Mouse (Mus musculus) liver, embryonic 11.5 days (tissue): Measurements from ENCODE around the gene Parp1. TPM values are rescaled to one million over a fixed set of nuclear protein-coding genes. Genes with fewer than 3 reads are reported as not detected.
"Not testable (repeated sequence)": the region's sequence is repeated elsewhere in the genome, so short reads cannot be mapped to it uniquely, and the experiment has no call there.

ENCODE experiments used
- ATAC-seq: fragments of 200-750 bp; cut with Nextera tagmentation; replicated peaks from 2 replicates; pipeline ENCODE4 v1.8.0; 2017; ENCODE audit warnings: moderate number of reproducible peaks, mild to moderate bottlenecking, moderate TSS enrichment, moderate library complexity; ENCODE audit not compliant: low FRiP score
- DNase-seq: peaks from one replicate; pipeline ENCODE4 v3.0.0-alpha.2; 2017; ENCODE audit warnings: low spot score
- H3K27ac ChIP-seq: fragments of 300-500 bp; sonication (generic); 2 replicates; pipeline ENCODE4 v1.5.1; 2014; ENCODE audit warnings: mild to moderate bottlenecking, low read depth, low read length, control low read depth
- H3K27me3 ChIP-seq: fragments of 300-500 bp; sonication (generic); replicated peaks from 2 replicates; pipeline ENCODE4 v1.6.1; 2014; ENCODE audit warnings: low read length, mixed read lengths; ENCODE audit not compliant: control insufficient read depth, insufficient read depth
- H3K36me3 ChIP-seq: fragments of 300-500 bp; sonication (generic); 2 replicates; pipeline ENCODE4 v1.6.1; 2014; ENCODE audit warnings: mild to moderate bottlenecking, low read length, moderate library complexity, mixed read lengths; ENCODE audit not compliant: control insufficient read depth, insufficient read depth
- H3K4me1 ChIP-seq: fragments of 300-500 bp; sonication (generic); replicated peaks from 2 replicates; pipeline ENCODE4 v1.6.1; 2014; ENCODE audit warnings: low read length, mixed read lengths; ENCODE audit not compliant: control insufficient read depth, insufficient read depth
- H3K4me2 ChIP-seq: fragments of 300-500 bp; sonication (generic); 2 replicates; pipeline ENCODE4 v1.6.1; 2014; ENCODE audit warnings: mild to moderate bottlenecking, control low read depth, moderate library complexity
- H3K4me3 ChIP-seq: fragments of 300-500 bp; sonication (generic); 2 replicates; pipeline ENCODE4 v1.5.1; 2014; ENCODE audit warnings: low read depth, low read length, control low read depth
- H3K9ac ChIP-seq: fragments of 300-500 bp; sonication (generic); 2 replicates; pipeline ENCODE4 v1.6.1; 2014; ENCODE audit warnings: low read depth, low read length, control low read depth
- H3K9me3 ChIP-seq: fragments of 300-500 bp; sonication (generic); 2 replicates; pipeline ENCODE4 v1.6.1; 2016; ENCODE audit warnings: low read length, inconsistent platforms, mixed read lengths; ENCODE audit not compliant: control insufficient read depth
- WGBS: fragments of 180-500 bp; shearing (Covaris S2); extraction: QIAGEN DNeasy Blood & Tissue Kit; methylation state at CpG from one replicate; pipeline ENCODE4 v1.1.7; 2014; 5-methylcytosine and 5-hydroxymethylcytosine counted together
- polyA plus RNA-seq: library from polyadenylated mRNA; unstranded; fragments of >200 nt; fragmentation: Nextera tagmentation; extraction: Ambion mirVana; gene quantifications from 2 replicates; pipeline ENCODE4 v1.2.1, GENCODE M21; 2014

The Parp1 gene
- polyA plus RNA-seq, 1 experiment from 2014 or later: 177 TPM

GRCm38 (mm10) chr1:180570181-180570580, 1.5 kb downstream of the Parp1 start:
- Histone ChIP-seq H3K4me1 (peaks cover 25% of the 10 kb centered on the region), H3K9me3 (no peaks in the 10 kb centered on the region), H3K4me2 (peak overlapping the region; percentile 92), H3K4me3 (peak overlapping the region; percentile 91), H3K27me3 (no peaks in the 10 kb centered on the region), H3K9ac (peak overlapping the region; percentile 87), H3K27ac (peak overlapping the region; percentile 35), H3K36me3 (peaks cover 15% of the 10 kb centered on the region)
- WGBS: 2% methylated on average over 5 of the region's 5 CpGs
- no peak for DNase-seq
- peak; percentile 65 for ATAC-seq

GRCm38 (mm10) chr1:180571018-180571589, 2.4 kb downstream of the Parp1 start:
- no peaks in the 10 kb centered on the region for H3K27me3 ChIP-seq
- H3K4me1 ChIP-seq: peaks cover 25% of the 10 kb centered on the region
- peak overlapping the region; percentile 43 for H3K27ac ChIP-seq
- 0 out of 2 replicates have a peak overlapping the region, but pooled peaks have one; percentile 12 for H3K9ac ChIP-seq
- 78% methylated on average over 8 of the region's 8 CpGs for WGBS
- H3K4me2 ChIP-seq: peak overlapping the region; percentile 92
- H3K4me3 ChIP-seq: peak overlapping the region; percentile 91
- no peaks in the 10 kb centered on the region for H3K9me3 ChIP-seq
- peaks cover 20% of the 10 kb centered on the region for H3K36me3 ChIP-seq
- DNase-seq: no peak
- ATAC-seq: no peak

GRCm38 (mm10) chr1:180571721-180572120, 3.0 kb downstream of the Parp1 start:
- 82% methylated on average over 6 of the region's 6 CpGs for WGBS
- peak overlapping the region; percentile 92 for H3K4me2 ChIP-seq

GRCm38 (mm10) chr1:180572154-180572553, 3.4 kb downstream of the Parp1 start:
- Histone ChIP-seq H3K9me3 (no peaks in the 10 kb centered on the region), H3K9ac (no peak overlapping the region), H3K4me1 (peaks cover 25% of the 10 kb centered on the region), H3K27ac (no peak overlapping the region), H3K4me2 (no peak overlapping the region), H3K36me3 (peaks cover 23% of the 10 kb centered on the region), H3K4me3 (no peak overlapping the region), H3K27me3 (no peaks in the 10 kb centered on the region)
- DNase-seq: no peak
- ATAC-seq: no peak
- WGBS: 82% methylated on average over 9 of the region's 9 CpGs

More at GRCm38 (mm10) chr1:180571721-180572120, 3.0 kb downstream of the Parp1 start:
- H3K9ac ChIP-seq, ATAC-seq, H3K9me3 ChIP-seq, H3K27ac ChIP-seq, H3K4me3 ChIP-seq, H3K27me3 ChIP-seq, DNase-seq: not testable (repeated sequence)
- peaks cover 20% of the 10 kb centered on the region for H3K36me3 ChIP-seq
- H3K4me1 ChIP-seq: peaks cover 25% of the 10 kb centered on the region

- Histone ChIP-seq H3K27ac (no peak overlapping the region), H3K4me3 (no peak overlapping the region), H3K27me3 (no peaks in the 10 kb centered on the region), H3K4me1 (peaks cover under 1% of the 10 kb centered on the region), H3K9ac (no peak overlapping the region), H3K9me3 (no peaks in the 10 kb centered on the region), H3K36me3 (peaks cover 59% of the 10 kb centered on the region), H3K4me2 (no peak overlapping the region)
- ATAC-seq (no peak), DNase-seq (no peak)
- WGBS: 88% methylated on average over 3 of the region's 3 CpGs
These were observed 7.8 kb downstream of the Parp1 start for GRCm38 (mm10) chr1:180576524-180576923.

- H3K4me2 ChIP-seq: no peak overlapping the region
- no peak for DNase-seq
- H3K27me3 ChIP-seq: no peaks in the 10 kb centered on the region
- H3K4me1 ChIP-seq: no peaks in the 10 kb centered on the region
- H3K27ac ChIP-seq: no peak overlapping the region
- H3K9ac ChIP-seq: no peak overlapping the region
- WGBS: 80% methylated on average over 4 of the region's 4 CpGs
- ATAC-seq: no peak
- H3K9me3 ChIP-seq: no peaks in the 10 kb centered on the region
- H3K4me3 ChIP-seq: no peak overlapping the region
- peaks cover 63% of the 10 kb centered on the region for H3K36me3 ChIP-seq
These were observed 9.1 kb downstream of the Parp1 start for GRCm38 (mm10) chr1:180577837-180578236.

- ATAC-seq (no peak), DNase-seq (no peak)
- Histone ChIP-seq H3K9ac (no peak overlapping the region), H3K4me1 (no peaks in the 10 kb centered on the region), H3K4me3 (no peak overlapping the region), H3K27ac (no peak overlapping the region), H3K9me3 (no peaks in the 10 kb centered on the region), H3K4me2 (no peak overlapping the region), H3K27me3 (no peaks in the 10 kb centered on the region), H3K36me3 (peaks cover 93% of the 10 kb centered on the region)
- 81% methylated on average over 17 of the region's 17 CpGs for WGBS
These were observed 19.2 kb downstream of the Parp1 start for GRCm38 (mm10) chr1:180587792-180588442.

- no peaks in the 10 kb centered on the region for H3K27me3 ChIP-seq
- H3K4me3 ChIP-seq: no peak overlapping the region
- H3K9me3 ChIP-seq: no peaks in the 10 kb centered on the region
- DNase-seq (no peak), ATAC-seq (no peak)
- peaks cover 55% of the 10 kb centered on the region for H3K36me3 ChIP-seq
- H3K4me1 ChIP-seq: no peaks in the 10 kb centered on the region
- no peak overlapping the region for H3K27ac ChIP-seq
- no peak overlapping the region for H3K9ac ChIP-seq
- WGBS: 84% methylated on average over 6 of the region's 6 CpGs
- H3K4me2 ChIP-seq: no peak overlapping the region
These were observed 31.9 kb downstream of the Parp1 start for GRCm38 (mm10) chr1:180600578-180600977.

GRCm38 (mm10) chr1:180601806-180602205, 33.1 kb downstream of the Parp1 start:
- no peaks in the 10 kb centered on the region for H3K4me1 ChIP-seq
- H3K4me3 ChIP-seq: no peak overlapping the region
- ATAC-seq (no peak), DNase-seq (no peak)
- no peak overlapping the region for H3K9ac ChIP-seq
- H3K4me2 ChIP-seq: no peak overlapping the region
- peaks cover 45% of the 10 kb centered on the region for H3K36me3 ChIP-seq
- no peaks in the 10 kb centered on the region for H3K27me3 ChIP-seq
- WGBS: 63% methylated on average over 6 of the region's 6 CpGs
- H3K27ac ChIP-seq: no peak overlapping the region
- H3K9me3 ChIP-seq: no peaks in the 10 kb centered on the region
